Mouse (Mus musculus): ENCODE measurements around the gene Samd3.
A peak's percentile ranks its signal among the peaks of the same experiment; 100 is the strongest.

Gene Samd3

DNA sequence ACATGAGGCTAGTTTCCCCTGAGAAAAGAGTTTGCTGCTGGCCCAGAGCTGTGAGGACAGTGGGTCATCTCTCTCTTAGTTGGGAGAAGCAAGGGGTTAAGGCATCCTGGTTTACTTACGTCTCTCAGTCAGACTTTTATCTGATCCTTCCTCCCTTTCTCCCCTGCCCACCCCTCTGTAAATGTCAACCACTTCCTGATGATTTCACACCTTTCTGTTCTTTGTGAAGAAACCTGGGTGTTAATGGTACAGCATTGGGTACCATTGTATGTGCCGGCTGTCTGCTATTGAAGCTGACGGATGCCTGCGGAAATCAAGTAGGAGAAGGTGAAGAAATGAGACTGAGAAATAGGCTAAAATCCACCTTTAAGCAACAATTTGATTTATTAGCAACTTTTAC is at the start of gene Samd3:
Gene Samd3, plus strand, starts transcription at position 220 of the 400 bp plus-strand sequence.
- DNase-seq (ENCODE audit: low read depth, low spot score) = no peak

DNA sequence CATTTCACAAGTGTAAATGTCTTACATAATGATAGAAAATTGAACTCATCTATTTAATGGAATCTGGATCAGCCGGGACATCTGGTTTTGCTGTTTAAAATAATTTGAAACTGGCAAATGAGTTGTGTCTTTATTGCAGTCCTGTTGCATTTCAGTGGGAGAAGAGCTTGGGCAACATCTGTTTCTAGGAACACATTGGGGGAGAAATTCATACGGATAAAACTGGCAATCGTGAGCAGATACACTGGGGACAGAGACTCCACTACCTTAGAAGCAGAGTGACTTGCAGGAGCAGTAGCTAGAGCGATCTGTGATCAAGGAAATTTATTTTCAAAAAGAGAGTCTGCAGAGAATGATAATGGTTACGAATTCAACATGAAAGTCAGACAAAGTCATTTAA is 44.2 kb upstream of the Samd3 start:
- no peak for DNase-seq (ENCODE audit: low read depth, low spot score)

DNA sequence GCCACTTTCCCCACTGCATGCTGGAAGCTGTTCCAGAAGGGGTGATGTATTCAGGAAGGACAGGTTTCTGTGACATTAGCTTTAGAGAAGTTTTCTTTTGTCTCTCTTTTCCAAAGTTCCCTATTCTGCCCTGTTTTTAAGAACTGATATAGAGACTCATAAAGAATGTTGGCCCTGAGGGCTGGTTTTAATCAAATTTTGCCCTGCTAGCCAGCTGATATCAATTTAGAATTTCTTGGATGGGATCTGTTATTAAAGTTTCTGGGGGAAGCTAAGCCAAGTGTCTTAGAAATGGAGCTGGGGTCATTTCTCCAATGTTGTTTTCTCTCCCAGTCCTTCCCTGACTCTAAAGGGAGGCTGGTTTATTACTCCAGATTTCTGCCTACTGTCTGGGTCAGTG is 38.7 kb upstream of the Samd3 start:
- DNase-seq (ENCODE audit: low read depth, low spot score) = no peak

GRCm38 (mm10) chr10:26194892-26195291 is 34.6 kb upstream of the Samd3 start:
- DNase-seq (ENCODE audit: low read depth, low spot score) = no peak

DNA sequence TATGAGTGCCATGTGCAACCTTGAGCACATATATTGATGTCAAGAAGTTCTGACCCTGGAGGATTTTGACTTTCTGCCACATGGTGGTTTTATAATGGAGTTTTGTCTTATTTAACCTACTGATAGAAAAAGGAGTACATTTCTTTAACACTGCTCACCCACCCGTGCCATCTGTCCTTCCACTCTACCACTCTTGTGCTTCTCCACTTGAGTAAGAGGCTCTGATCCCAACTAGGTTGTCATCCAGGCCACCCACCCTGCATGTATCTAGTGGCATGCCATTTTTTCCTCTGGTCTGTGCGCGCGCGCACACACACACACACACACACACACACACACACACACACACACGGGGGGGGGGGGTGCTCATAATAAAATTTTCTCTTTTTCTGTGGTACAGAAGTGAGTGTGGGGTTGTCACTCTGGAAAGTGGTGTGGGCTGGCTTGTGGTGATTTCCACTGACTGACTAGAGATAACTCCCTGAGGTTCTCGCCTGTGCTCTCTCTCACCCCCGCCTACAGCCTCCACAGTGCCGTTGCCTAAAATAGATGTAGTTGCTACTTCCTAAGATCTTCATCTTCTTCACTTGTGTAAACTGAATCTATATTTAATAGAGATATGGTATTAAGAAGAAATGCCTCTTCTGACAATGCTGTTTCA is 26.7 kb upstream of the Samd3 start:
- no peak for DNase-seq (ENCODE audit: low read depth, low spot score)

GRCm38 (mm10) chr10:26220729-26221128 is 8.8 kb upstream of the Samd3 start:
- DNase-seq (ENCODE audit: low read depth, low spot score) = no peak

DNA sequence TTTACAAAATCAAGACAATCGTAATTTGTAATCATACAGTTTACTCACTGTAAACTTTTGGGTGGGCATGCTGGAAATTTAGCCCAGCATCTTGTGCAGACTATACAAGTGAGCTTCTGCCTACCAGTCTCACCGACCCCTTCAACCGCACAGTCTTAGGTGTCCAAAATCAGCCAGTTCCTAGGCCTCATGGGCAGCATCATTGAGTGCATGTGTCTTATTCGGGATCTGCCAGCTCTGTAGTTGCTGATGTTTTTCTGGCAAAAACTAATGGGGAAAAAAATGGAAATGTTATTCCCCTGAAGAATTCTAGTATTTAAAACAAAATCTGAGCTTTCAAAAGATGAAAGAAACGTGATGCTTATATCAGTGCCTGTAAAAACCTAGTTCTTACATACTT is 3.3 kb upstream of the Samd3 start:
- no peak for DNase-seq (ENCODE audit: low read depth, low spot score)

DNA sequence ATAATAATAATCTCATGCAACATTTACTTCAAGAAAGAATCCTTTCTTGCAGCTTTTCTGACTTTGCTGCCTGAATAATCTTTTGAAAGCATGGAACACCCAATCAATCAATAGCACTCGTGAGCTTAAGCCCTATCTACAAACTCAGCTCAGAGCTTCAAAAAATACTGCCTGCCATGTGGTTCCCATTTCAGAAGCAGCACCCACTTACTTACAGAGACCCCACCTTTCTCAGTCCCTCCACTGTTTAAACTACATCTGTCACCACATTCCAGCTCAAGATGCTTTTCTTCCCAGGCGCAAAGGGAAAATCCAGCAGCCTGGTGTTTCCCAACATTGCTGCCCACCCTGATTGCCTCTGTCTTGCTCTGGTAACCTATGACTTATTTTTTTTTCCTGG is 2.8 kb upstream of the Samd3 start:
- peak; percentile 11 for DNase-seq (ENCODE audit: low read depth, low spot score)

- DNase-seq (ENCODE audit: low read depth, low spot score) = no peak
Observed at GRCm38 (mm10) chr10:26228187-26228586, 1.3 kb upstream of the Samd3 start.

- no peak for DNase-seq (ENCODE audit: low read depth, low spot score)
Observed at GRCm38 (mm10) chr10:26232071-26232653, 2.7 kb downstream of the Samd3 start.

DNA sequence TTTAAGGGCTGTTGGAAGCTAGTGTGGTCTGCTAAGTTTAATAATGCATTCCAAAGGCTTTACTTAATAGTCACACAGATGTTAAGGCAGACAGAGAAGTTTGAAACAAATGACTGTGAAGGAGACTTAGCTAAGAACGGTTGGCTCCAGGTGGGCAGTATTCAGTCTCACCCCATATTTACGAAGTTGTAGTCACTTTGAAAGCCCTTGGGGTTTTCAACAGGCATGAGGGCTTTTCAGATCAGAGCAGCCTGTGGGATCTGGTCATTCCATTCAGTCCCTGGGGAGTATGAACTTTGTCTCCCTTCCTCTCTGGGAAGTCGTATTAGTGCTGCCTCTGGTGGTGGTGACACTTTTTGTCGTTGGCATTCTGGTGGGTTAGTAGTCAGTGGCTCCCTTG is 9.1 kb downstream of the Samd3 start:
- DNase-seq (ENCODE audit: low read depth, low spot score) = no peak

GRCm38 (mm10) chr10:26239090-26239489 is 9.6 kb downstream of the Samd3 start:
- DNase-seq (ENCODE audit: low read depth, low spot score) = no peak

GRCm38 (mm10) chr10:26243203-26243602 is 13.7 kb downstream of the Samd3 start:
- no peak for DNase-seq (ENCODE audit: low read depth, low spot score)

GRCm38 (mm10) chr10:26244466-26244865 is 15.0 kb downstream of the Samd3 start:
- no peak for DNase-seq (ENCODE audit: low read depth, low spot score)

DNA sequence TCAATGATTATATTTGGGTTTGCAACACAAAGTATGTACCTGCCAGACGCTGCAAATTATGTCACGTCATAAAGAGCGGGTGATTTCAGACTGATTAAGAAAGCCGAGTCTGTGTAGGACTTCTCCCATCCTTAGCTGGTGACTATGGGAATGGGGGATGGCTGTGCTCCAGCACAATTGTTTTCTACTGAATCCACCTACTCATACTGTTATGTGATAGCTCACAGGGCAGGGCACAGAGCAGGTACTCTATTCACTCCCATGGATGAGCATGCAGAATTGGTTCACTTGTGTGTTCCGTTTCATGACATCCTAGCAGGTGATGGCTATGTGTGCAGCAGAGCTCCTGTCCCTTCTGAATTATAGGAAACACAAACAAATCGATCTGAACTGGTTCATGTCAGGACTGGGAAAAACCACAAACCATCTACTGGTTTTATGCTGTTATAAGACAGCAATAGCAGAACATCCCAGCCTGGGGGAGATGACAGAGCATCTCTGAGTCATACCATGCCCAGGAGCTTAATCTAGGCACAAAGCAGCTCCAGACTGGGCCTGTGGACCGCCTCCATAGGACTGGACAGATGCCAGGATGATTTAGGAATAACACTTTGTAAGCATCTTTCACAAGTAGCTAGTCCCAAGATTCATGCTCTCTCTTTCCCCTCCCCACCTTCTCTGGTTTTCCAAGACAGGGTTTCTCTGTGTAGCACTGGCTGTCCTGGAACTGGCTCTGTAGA is 20.1 kb downstream of the Samd3 start:
- no peak for DNase-seq (ENCODE audit: low read depth, low spot score)

- no peak for DNase-seq (ENCODE audit: low read depth, low spot score)
Observed at GRCm38 (mm10) chr10:26259908-26260307, 30.4 kb downstream of the Samd3 start.

GRCm38 (mm10) chr10:26263744-26264459 is 34.4 kb downstream of the Samd3 start:
- no peak for DNase-seq (ENCODE audit: low read depth, low spot score)

GRCm38 (mm10) chr10:26275414-26275813 is 45.9 kb downstream of the Samd3 start:
- DNase-seq (ENCODE audit: low read depth, low spot score) = no peak

GRCm38 (mm10) chr10:26280009-26280408 is 50.5 kb downstream of the Samd3 start:
- no peak for DNase-seq (ENCODE audit: low read depth, low spot score)

DNA sequence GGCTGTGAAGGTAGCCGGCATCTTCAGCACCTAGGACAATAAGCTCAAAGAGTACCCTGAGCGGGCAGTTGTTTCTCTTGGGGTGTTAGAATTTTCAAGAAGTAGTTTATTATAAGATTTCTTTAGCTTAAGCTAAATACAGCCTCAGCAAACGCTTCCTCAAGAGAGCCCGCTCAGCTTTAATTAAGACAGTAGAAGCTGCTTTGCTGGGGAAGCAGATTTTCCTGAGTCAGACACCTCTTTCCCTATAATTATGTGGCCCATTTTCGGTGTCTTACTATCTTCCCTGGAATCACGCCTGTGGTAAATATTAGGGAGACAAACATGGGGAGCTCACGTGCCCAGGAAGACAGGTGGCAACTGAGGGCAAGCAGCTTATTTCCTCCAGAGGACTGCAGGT is 57.6 kb downstream of the Samd3 start:
- DNase-seq (ENCODE audit: low read depth, low spot score) = no peak

- DNase-seq (ENCODE audit: low read depth, low spot score) = no peak
Observed at GRCm38 (mm10) chr10:26297200-26297599, 67.7 kb downstream of the Samd3 start.

GRCm38 (mm10) chr10:26297626-26298025 is 68.1 kb downstream of the Samd3 start:
- no peak for DNase-seq (ENCODE audit: low read depth, low spot score)

Data from embryo, embryonic 11.5 days (tissue).